Mouse (Mus musculus) stomach, postnatal 0 days (tissue): ENCODE data around the gene Slco1b2. TPM values are rescaled to one million over a fixed set of nuclear protein-coding genes. Genes with fewer than 3 reads are reported as not detected.
"Not testable (repeated sequence)": the region's sequence is repeated elsewhere in the genome, so short reads cannot be mapped to it uniquely, and the experiment has no call there.

Experiments used
- ATAC-seq: fragments of 200-750 bp; cut with Nextera tagmentation; 2 replicates; pipeline ENCODE4 v1.8.0; 2017; ENCODE audit not compliant: low FRiP score, low TSS enrichment
- DNase-seq: peaks from one replicate; pipeline ENCODE4 v3.0.0-alpha.2; 2016; ENCODE audit warnings: low spot score
- H3K27ac ChIP-seq: fragments of 300-500 bp; sonication (generic); replicated peaks from 2 replicates; pipeline ENCODE4 v1.5.1; 2014; ENCODE audit warnings: mild to moderate bottlenecking, control low read depth
- H3K27me3 ChIP-seq: fragments of 300-500 bp; sonication (generic); 2 replicates; pipeline ENCODE4 v1.6.1; 2014; ENCODE audit warnings: low read length; ENCODE audit not compliant: control insufficient read depth, insufficient read depth
- H3K36me3 ChIP-seq: fragments of 300-500 bp; sonication (generic); 2 replicates; pipeline ENCODE4 v1.6.1; 2014; ENCODE audit warnings: low read length, mixed read lengths; ENCODE audit not compliant: control insufficient read depth, insufficient read depth
- H3K4me1 ChIP-seq: fragments of 300-500 bp; sonication (generic); replicated peaks from 2 replicates; pipeline ENCODE4 v1.6.1; 2014; ENCODE audit warnings: antibody characterized with exemption; ENCODE audit not compliant: control insufficient read depth, insufficient read depth
- H3K4me2 ChIP-seq: fragments of 300-500 bp; sonication (generic); replicated peaks from 2 replicates; pipeline ENCODE4 v1.6.1; 2014; ENCODE audit warnings: low read depth, mild to moderate bottlenecking, control low read depth, moderate library complexity
- H3K4me3 ChIP-seq: fragments of 300-500 bp; sonication (generic); 2 replicates; pipeline ENCODE4 v1.5.1; 2014; ENCODE audit warnings: low read depth, low read length, control low read depth
- H3K9ac ChIP-seq: fragments of 300-500 bp; sonication (generic); 2 replicates; pipeline ENCODE4 v1.6.1; 2014; ENCODE audit warnings: mild to moderate bottlenecking, low read length, control low read depth, mixed read lengths
- H3K9me3 ChIP-seq: fragments of 300-500 bp; sonication (generic); 2 replicates; pipeline ENCODE4 v1.6.1; 2016; ENCODE audit warnings: low read length; ENCODE audit not compliant: control insufficient read depth
- CTCF ChIP-seq: IDR thresholded peaks from 2 replicates; pipeline ENCODE4 v1.5.1; 2016; ENCODE audit warnings: antibody characterized with exemption, low read depth, mild to moderate bottlenecking, moderate library complexity
- EP300 ChIP-seq: optimal IDR thresholded peaks from 2 replicates; pipeline ENCODE3; 2016; ENCODE audit warnings: antibody characterized with exemption
- WGBS: fragments of 180-500 bp; shearing (Covaris S2); extraction: QIAGEN DNeasy Blood & Tissue Kit; methylation state at CpG from one replicate; pipeline ENCODE4 v1.1.7; 2014; 5-methylcytosine and 5-hydroxymethylcytosine counted together
- polyA plus RNA-seq: library from polyadenylated mRNA; unstranded; fragments of >200 nt; fragmentation: Nextera tagmentation; extraction: Ambion mirVana; gene quantifications from 2 replicates; pipeline ENCODE4 v1.2.1, GENCODE M21; 2015

The Slco1b2 gene
- polyA plus RNA-seq = 0.19 and 0.58 TPM in 2 replicates

GRCm38 (mm10) chr6:141629291-141629690 lies at the start of gene Slco1b2:
Slco1b2 (plus strand) TSS chr6:141629518.
- TF ChIP-seq CTCF = no peak
- TF ChIP-seq EP300 = no peak
- DNase-seq (no peak), ATAC-seq (no peak)
- Histone ChIP-seq H3K9me3 (no peaks in the 10 kb centered on the region), H3K4me2 (no peak within 1 kb of the TSS), H3K27me3 (no peaks in the 10 kb centered on the region), H3K4me1 (no peaks in the 10 kb centered on the region), H3K27ac (no peak within 1 kb of the TSS), H3K4me3 (no peak within 1 kb of the TSS), H3K9ac (no peak within 1 kb of the TSS), H3K36me3 (no peaks in the 10 kb centered on the region)
- 72% methylated on average over 3 of the region's 3 CpGs for WGBS

DNA sequence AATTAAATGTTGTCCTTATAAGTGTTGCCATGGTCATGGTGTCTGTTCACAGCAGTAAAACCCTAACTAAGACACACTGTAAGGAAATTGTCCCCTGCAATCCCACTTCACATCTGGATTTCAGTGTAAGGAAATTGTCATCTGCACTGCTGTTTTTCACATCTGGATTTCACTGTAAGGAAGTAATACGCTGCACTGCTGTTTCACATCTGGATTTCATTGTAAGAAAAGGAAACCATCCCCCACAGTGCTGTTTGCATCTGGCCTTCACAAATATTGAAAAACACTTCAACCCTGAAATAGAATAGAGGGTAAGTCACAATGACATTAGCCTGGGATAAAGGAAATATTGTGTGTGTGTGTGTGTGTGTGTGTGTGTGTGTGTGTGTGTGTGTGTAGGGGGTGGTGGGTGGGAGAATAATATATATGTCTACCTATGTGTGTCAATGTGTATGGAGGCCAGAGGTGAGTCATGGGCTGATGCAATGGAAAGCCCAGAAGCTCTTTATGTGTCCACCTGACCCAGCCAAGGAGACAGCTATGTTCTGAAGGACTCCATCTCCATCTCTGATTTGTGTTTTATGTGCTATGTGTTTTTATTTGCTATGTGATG lies 44.4 kb upstream of the Slco1b2 start:
- no peaks in the 10 kb centered on the region for H3K4me1 ChIP-seq
- WGBS = 73% methylated on average over 1 of the region's 1 CpGs
- H3K27ac ChIP-seq = no peak overlapping the region
- H3K9me3 ChIP-seq = no peaks in the 10 kb centered on the region
- TF ChIP-seq CTCF (no peak), EP300 (no peak)
- no peaks in the 10 kb centered on the region for H3K36me3 ChIP-seq
- no peak overlapping the region for H3K4me3 ChIP-seq
- no peak overlapping the region for H3K4me2 ChIP-seq
- no peaks in the 10 kb centered on the region for H3K27me3 ChIP-seq
- DNase-seq (no peak), ATAC-seq (no peak)
- H3K9ac ChIP-seq = no peak overlapping the region

GRCm38 (mm10) chr6:141590002-141590401 lies 39.3 kb upstream of the Slco1b2 start:
- 66% methylated on average over 1 of the region's 1 CpGs for WGBS
- H3K36me3 ChIP-seq = no peaks in the 10 kb centered on the region
- no peak overlapping the region for H3K27ac ChIP-seq
- H3K9ac ChIP-seq = no peak overlapping the region
- no peaks in the 10 kb centered on the region for H3K4me1 ChIP-seq
- TF ChIP-seq CTCF (no peak), EP300 (no peak)
- no peak overlapping the region for H3K4me2 ChIP-seq
- H3K27me3 ChIP-seq = no peaks in the 10 kb centered on the region
- ATAC-seq (no peak), DNase-seq (no peak)
- no peak overlapping the region for H3K4me3 ChIP-seq
- H3K9me3 ChIP-seq = no peaks in the 10 kb centered on the region

DNA sequence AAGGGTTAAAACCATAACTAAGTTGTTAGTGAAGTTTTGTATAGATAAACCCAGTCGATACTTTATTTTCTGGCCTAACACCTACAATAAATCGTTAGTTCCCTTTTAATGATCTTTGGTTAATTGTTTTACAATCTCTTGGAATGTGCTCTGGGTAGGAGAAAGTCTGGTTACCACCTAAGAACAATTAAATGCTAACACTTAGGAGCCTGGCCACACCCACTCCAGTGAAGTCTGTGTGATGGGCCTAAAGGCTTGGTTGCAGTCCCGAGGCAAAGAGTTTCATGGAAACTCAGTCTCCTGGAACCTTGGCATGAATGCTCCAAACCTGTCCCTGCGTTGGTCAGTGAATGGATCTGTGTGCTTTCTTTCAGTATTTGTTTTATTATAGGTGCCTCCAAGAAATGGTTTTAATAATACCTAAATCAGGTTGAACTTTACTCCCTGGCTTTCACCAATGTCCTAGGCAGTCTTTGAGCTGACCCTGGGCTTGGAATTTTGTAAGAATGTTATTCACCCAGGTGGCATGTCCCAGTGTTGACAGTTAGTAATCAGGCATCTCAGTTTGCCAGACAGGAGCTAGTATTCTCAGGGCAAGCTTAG lies 38.6 kb upstream of the Slco1b2 start:
- not testable (repeated sequence) for H3K27me3 ChIP-seq, H3K4me3 ChIP-seq, DNase-seq, H3K4me1 ChIP-seq, H3K4me2 ChIP-seq, H3K36me3 ChIP-seq, H3K9me3 ChIP-seq, H3K9ac ChIP-seq, H3K27ac ChIP-seq, ATAC-seq
- whole genome bisulfite sequencing = 31% methylated on average over 4 of the region's 4 CpGs

- Histone ChIP-seq H3K4me3 (no peak overlapping the region), H3K9ac (no peak overlapping the region), H3K4me1 (no peaks in the 10 kb centered on the region), H3K9me3 (no peaks in the 10 kb centered on the region), H3K36me3 (no peaks in the 10 kb centered on the region), H3K4me2 (no peak overlapping the region), H3K27me3 (no peaks in the 10 kb centered on the region), H3K27ac (no peak overlapping the region)
- no peak for TF ChIP-seq EP300
- TF ChIP-seq CTCF = no peak
- WGBS = 77% methylated on average over 2 of the region's 2 CpGs
- DNase-seq (no peak), ATAC-seq (no peak)
Measured at GRCm38 (mm10) chr6:141596081-141596480, 33.2 kb upstream of the Slco1b2 start.

DNA sequence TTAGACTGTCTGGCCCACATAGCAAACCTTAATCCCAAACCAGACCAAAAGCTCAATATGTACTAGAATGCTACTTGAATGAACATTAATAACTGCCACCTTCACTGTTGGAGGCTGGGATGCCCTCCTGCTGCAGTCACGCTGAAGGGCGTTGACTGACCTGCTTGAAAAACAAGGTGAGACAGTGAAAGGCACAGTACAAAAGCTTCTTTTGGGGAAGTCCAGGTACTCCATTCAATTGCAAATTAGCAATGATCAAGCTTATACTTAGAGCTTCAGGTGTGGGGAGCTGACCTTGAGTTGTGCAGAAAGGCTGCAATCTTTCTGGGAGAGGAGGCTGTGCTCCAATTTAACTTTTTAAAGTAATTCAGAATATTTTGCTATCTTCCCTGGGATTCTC lies 32.3 kb upstream of the Slco1b2 start:
- no peak overlapping the region for H3K9ac ChIP-seq
- TF ChIP-seq EP300 = no peak
- no peak for TF ChIP-seq CTCF
- ATAC-seq (no peak), DNase-seq (no peak)
- 91% methylated on average over 2 of the region's 2 CpGs for WGBS
- H3K4me3 ChIP-seq = no peak overlapping the region
- H3K27me3 ChIP-seq = no peaks in the 10 kb centered on the region
- H3K27ac ChIP-seq = no peak overlapping the region
- no peaks in the 10 kb centered on the region for H3K9me3 ChIP-seq
- no peaks in the 10 kb centered on the region for H3K36me3 ChIP-seq
- no peaks in the 10 kb centered on the region for H3K4me1 ChIP-seq
- H3K4me2 ChIP-seq = no peak overlapping the region
